Mouse (Mus musculus): ENCODE measurements around the gene Frmd4b.

The Frmd4b gene
- long read RNA-seq, experiment 1, full-length matches to known transcripts, result 3 of 12 reads
- long read RNA-seq, experiment 1, partial matches to known transcripts, result 1 of 12 reads
- long read RNA-seq, experiment 1, other reads (novel, unspliced or antisense), result 8 of 12 reads
- long read RNA-seq, experiment 2, full-length matches to known transcripts, result 1 of 8 reads
- long read RNA-seq, experiment 2, partial matches to known transcripts, result 2 of 8 reads
- long read RNA-seq, experiment 2, other reads (novel, unspliced or antisense), result 5 of 8 reads

DNA sequence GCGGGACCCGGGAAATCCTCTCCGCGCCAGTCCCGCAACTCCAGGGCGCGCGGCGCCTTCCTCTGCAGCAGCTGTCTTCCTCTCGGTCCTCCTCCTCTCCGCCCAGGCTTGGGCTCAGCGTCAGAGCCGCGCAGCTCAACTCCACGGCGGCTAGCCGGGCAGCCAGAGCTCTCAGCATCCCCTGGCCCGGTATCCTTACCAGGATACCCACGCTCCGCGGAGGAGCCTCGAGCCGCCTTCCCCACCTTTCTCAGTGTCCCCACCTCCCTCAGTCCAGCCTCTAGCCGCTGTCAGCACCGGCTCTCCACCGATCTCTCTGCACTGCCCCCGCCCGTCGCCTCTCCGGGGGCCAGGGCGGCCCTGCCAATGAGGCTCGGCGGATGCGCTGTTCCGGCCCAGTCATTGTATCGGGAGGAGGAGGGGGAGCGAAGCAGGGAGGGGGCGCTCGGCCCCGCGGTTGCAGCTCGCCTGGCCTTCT, at the start of gene Frmd4b:
TSS of gene Frmd4b (minus strand) at position 276 of the 478 bp plus-strand sequence.
- intact Hi-C loops (cut with DNase I), result loop anchor here (5.0 kb wide), 1 partner anchor 120 kb away; no protein-coding TSS in a partner anchor

DNA sequence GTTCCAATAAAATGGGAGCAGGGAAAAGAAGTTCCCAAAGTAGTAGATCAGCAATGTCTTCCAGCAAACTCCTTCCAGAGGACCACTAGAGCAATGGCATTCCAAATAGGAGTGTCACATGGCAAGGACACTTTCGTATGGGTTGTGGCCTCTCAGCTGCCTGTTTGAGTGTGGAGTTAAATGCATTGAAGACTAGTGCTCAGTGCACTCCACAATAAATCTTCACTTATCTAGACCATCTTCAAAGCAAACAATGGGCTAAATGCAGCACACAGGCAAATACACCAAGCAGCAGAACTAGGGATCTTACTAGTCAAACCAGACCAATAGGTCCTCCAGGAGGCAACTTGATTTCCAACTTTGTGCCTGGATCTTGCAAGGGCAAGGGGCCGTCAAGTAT, 49.1 kb upstream of the Frmd4b start:
- intact Hi-C loops (cut with DNase I), result no loop called here

DNA sequence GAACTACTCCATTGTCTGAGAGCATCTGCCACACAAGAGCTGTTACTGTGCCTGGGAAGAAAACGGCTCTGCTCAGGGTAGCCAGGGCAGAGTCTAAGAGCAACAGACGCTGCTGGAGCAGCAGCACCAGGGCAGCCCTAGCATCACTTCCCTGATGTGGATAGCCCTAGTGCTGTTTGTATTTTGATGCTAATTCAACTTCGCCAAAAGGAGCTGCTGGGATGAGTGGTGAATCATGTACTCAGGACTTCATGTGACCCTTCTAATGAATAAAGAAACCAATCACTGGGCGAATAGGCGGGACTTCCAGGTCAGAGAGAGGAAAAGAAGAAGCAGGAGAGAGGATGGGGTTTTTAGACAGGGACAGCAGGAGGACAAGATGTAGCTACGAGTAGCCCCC, 41.6 kb upstream of the Frmd4b start:
- intact Hi-C loops (cut with DNase I), result no loop called here

DNA sequence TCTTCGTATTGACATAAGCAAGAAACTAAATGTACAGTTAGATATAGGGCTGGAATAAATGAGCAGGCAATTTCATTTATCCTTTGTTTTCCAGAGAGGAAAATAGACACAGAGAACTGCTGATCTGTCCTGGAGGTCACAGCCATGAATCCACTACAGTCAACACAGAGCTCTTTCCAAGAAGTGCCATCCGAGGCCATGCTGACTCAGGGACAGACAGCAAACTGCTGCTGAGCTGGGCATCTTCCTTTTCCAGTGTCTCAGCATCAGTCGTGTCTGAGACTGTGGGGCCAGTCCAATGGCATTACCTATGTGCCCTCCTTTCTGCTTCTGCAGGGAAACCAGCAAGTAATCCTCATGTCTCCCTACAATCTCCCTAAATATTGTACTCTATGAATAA, 38.6 kb upstream of the Frmd4b start:
- intact Hi-C loops (cut with DNase I), result no loop called here

DNA sequence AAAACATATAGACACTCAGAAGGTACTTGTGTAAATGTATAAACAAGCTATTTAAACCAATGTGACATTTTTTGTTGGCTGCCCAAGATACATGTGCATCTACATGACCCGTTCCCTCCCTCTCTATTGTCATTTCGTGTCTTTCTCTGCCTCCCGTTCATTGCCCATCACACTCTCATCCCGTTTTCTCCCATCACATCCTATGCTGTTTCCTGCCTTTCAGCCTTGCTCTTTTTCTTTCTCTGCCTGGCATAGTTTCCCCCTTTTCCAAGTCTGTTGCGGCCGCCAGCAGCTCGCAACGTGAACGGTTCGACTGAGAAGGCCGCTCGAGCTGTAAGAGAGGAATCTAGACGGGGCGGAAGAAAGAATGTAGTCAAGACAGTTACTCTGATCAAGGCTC, 30.2 kb upstream of the Frmd4b start:
- intact Hi-C loops (cut with DNase I), result no loop called here

DNA sequence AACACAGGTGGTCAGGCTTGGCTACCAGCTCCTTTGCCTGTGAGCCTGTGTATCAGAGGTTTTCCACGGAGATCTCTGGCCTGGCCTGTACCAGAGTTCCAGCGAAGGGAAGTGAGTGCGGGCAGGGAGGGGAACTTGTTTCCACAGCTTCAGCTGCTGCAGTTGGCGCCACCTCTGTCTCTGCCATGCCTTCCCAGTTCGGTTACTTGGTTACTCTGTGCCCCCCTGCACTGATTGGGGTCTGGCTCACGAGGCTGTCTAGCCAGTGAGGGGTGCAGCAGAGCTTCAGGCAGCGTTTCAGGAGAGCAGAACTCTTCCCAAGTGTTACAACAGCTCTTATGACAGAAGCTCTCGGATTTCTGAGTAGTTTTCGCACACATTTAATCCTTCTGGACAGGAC, 6.0 kb upstream of the Frmd4b start:
- intact Hi-C loops (cut with DNase I), result loop anchor here (10.0 kb wide), 1 partner anchor 91 kb away; no protein-coding TSS in a partner anchor

DNA sequence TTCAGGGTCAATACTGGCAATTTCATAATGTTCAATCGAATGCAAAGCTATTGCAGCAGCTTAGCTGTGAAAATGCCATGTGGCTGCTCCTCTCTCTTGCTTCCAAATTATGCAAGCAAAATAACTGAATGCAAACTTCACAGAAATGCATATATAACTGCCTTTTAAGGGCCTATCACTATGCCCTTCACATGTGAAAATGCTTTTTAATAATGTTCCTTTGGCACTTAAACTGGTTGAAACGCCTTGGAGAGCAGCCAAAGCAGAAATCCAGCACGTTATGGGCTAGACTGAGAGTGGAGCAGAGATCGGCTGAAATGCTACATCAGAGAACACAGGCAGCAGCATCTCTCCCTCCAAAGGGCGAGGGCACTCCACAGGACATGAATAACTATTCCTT, 4.9 kb upstream of the Frmd4b start:
- intact Hi-C loops (cut with DNase I), result loop anchor here (10.0 kb wide), 1 partner anchor 93 kb away; no protein-coding TSS in a partner anchor

DNA sequence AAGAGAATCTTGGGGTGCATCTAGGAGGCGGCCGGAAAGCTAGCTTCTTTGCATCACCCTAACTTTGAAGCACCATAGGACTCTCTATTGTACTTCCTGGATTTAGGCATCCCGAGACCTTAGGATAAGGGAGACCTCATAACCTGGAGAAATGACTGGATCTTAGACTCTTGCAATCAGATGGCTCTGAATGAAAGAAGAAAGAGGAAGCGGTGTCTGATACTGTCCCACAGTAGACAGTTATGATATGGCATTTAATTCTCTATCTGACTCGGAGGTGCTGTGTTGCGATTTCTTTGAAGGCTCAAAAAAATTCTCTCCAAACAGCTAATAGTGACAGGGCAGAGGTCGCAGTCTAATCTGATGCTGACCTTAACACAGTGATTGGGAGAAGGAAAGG, 433 bp upstream of the Frmd4b start:
- intact Hi-C loops (cut with DNase I), result loop anchor here (5.0 kb wide), 1 partner anchor 120 kb away; no protein-coding TSS in a partner anchor

DNA sequence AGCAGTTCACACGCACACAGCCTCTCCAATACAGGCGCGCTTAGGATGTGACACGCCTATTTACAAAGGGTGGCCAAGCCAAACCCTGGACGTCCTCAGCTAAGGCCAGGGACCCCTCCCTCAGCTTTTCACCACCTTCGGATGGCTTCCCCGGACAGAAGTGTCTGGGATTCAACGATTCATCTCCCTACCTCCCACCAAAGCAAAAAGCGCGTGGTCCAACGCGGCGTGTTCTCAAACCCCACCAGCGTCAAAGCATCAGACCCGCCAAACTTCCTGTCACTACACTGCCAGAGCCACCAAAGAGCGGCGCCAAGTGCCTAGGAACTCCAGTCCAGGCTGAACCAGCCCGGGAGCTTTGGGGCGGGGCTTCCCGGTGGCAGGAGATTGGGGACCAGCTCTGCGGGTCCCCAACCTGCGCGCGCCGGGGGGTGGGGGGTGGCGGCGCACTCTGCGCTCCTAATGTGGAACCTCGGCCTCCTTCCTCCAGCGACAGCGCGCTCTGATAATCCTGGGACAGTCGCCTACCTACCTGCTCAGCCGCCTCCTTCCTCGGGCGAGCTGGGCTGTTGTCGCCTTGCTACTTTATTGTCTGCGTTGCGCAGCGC, 579 bp downstream of the Frmd4b start:
- intact Hi-C loops (cut with DNase I), result loop anchor here (5.0 kb wide), 1 partner anchor 121 kb away; no protein-coding TSS in a partner anchor

DNA sequence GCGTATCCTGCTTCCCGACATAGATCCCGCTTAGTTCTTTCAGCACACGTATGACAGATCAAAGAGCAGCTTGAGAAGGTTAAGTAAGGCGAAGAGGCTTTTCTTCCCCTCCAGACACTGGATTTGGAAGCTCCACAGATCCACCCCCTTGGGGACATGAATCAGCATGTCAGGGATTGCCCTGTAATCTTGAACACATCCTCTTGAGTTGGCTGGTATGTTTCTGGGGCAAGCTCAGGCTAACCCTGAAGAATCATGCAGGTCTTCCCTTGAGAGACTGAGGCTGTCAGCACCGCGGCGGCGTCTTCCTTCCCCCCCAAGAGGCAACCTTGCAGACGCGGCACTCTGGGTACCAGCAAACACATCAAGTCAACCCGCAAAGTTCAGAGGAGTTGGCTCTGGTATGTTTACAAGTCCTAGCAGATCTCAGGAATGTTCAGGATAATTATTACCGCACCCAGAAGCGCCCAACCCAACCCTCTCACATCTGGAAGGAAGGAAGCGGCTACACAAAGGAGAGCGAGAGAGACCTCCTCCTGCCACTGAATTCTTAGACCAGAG, 1.4 kb downstream of the Frmd4b start:
- intact Hi-C loops (cut with DNase I), result loop anchor here (5.0 kb wide), 1 partner anchor 121 kb away; no protein-coding TSS in a partner anchor

DNA sequence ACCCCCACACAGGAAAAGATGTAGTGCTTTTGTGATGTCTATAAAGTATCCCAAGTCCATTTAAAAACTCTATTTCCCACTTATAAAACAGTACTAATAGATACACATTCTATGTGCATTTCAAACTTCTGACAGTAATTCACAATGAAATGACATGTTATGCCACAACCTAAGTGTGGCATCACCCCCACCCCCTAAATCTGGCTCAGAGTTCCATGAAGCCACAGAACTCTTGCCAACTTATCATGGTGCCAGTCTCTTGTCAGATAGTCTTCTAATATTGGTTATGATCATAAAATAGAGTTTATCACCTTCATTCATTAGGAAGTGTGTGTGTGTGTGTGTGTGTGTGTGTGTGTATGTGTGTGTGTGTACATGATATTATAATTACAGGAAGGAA, 3.2 kb downstream of the Frmd4b start:
- intact Hi-C loops (cut with DNase I), result no loop called here

DNA sequence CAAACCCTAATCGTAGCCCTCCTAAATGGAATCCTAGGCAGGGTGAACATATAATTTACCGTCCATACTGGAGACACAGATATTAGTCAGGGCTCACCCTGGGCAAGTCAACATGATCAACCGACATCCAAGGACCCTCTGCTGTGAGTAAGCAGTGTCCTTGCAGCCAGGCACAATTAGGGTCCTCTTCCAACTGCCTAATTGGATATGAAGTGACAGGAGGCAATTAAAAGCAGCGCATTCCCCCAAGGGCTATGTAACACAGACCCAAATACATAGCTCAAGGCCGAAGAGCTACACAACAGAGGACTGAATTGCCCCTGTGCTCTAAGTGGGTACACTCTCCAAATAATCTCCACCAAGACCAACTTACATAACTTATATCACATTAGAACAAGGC, 4.5 kb downstream of the Frmd4b start:
- intact Hi-C loops (cut with DNase I), result no loop called here

DNA sequence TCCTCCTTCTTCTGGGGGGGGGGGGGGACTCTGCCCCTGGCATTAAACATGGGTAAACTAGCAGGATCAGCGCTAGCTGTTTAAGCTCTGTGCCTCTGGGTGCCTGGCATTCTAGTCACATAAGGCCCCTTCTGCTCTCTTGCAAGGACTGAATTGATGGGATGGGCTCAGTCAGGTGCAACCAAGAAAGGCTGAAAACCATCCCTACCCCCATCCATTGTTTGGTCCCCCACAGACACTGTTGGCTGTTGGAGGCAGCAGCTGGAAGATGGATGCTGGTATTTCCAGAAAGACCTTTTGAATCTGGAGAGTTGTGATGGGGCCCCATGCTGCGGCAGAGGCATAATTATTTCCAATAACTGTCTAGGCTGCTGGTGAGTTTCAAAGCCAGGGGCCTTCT, 7.3 kb downstream of the Frmd4b start:
- intact Hi-C loops (cut with DNase I), result no loop called here

DNA sequence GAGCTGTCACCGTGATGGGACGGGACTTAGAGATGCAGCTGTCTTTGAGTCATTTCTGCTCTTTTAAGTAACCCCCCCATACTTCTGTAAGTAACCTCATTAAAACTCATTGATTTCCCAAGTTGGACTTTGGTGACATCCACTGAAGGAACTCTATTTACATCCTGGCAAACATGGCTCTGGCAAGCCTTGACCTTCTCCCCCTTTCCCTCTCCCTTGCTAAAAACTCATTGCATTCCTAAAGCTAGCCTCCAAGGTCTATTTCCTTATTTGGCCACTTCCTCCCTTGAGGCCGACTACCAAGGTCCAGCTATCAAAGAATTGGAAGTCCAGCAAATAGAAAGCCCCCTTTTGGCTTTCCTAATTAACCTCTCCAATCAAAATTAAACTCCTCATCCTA, 9.7 kb downstream of the Frmd4b start:
- intact Hi-C loops (cut with DNase I), result no loop called here

DNA sequence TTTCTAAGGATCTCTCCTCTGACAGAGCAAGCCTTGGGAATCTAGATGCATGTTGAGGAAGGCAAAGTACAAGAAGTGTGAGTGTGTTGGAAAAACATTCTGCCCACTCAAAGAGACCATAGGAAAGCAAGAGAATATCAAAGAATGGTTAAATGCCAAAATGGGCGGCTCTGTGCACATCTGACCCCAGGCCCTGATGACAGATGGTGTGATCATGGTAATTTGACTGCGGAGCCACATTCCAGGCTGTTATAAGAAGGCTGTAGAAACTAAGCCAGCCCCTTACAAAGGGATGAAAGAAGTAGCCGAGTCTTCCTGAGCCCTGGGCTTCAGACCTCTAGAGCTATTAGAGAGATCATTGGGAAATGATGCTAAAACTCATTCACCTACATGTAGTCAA, 22.1 kb downstream of the Frmd4b start:
- intact Hi-C loops (cut with DNase I), result no loop called here

DNA sequence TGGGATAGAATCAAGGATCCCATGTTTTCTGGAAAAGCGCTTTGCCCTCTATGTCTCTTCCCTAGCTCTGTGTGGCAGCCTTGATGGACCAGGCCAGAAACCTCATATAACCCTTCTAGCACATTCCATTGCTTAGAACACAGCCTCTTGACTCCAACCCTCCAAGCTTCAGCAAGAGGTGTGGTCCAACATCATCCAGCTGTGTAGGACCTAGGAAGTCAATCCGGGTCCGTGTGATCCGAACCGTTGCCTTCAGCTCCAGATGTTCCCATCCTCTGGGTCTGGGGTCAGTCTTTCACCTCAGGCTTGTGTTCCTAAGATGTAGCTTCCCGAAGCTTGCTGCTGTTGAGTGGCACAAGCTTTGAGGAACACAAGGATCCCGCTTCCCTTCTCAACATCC, 22.8 kb downstream of the Frmd4b start:
- intact Hi-C loops (cut with DNase I), result no loop called here

DNA sequence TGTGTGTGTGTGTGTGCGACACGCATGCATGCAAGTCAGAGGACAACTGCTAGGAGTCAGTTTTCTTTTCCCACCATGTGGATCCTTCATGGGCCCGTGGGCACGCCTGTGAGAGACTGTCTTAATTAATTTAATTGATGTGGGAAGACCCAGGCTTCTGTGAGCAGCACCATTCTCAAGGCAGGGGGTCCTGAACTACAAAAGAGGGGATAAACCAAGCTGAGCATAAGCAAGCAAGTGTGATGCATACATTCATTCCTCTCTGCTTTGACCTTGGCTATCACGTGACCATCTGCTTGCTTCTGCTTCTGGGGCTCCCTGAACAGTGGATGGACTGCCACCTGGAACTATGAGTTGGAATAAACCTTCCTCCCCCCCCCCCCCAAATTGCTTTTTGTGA, 27.1 kb downstream of the Frmd4b start:
- intact Hi-C loops (cut with DNase I), result no loop called here

DNA sequence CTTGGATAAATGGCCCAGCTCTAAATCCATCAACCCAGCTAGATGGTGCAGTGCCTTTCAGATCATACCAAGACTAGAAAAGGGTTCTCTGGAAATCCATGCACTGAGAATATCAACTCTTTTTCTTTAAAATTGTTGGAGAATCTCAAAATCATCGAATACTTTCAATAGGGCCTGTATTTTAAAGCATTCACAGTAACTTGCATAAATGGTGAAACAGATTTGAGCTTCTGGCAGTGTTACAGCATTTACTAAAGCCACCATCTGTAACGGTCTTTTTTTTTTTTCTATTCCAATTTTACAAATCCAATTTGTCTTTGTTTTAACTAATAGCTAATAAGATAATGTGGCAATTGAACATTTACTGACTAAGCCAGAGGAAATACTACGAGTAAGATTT, 27.8 kb downstream of the Frmd4b start:
- intact Hi-C loops (cut with DNase I), result no loop called here

DNA sequence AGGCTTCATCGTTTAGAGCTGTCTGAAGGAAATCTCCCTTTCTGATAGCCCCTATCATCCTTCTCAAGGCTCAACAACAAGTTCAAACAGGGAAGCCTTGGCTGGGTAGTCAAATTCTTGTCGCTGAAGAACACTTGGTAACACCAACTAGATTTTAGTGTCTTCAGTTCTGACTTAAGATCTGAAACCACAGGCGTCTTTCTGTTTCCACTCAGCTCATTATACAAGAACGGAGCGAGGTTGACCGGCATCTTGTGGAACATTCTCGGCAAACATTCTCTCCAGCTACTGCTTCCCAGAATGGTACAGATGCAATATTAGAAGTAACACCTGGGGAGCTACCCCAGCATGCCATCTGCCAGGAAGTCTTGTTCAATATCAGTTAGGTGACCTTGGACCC, 28.3 kb downstream of the Frmd4b start:
- intact Hi-C loops (cut with DNase I), result no loop called here

DNA sequence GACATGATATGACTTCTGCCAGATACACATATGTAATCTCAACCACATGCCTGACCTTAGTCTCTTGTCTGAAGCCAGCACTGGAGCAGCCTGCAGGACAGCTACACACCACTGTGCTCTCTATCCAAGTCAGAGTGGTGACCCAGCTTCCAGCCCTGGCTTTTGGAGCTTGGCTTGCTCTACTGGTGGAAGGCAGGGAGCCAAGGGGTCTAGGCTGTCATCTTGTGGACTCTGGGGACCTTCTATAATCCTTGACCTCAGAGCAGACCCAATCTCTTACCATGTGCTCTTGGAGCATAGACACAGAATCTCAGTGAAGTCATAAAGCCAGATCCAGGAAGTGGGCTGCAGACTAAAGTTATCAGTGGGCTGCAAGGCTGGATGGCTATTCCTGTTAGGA, 30.7 kb downstream of the Frmd4b start:
- intact Hi-C loops (cut with DNase I), result no loop called here

DNA sequence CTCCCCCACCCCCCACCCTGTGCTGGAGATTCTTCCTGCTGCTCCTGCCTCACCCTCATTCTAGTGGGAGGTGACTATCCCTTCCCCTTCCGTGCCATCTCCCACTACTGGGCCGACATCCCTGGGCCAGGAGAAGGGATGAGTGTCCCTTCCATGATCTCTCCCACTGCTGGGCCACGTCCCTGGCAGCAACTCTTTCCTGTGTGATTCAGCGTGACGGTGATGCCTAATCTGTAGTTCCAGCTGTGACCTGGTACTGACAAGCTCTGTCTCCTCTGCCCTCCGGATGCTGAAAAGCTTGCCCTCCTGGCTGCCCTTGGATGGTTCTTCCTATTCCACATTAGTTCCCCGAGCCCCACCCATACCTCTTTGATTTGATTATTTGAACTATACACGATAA, 31.3 kb downstream of the Frmd4b start:
- intact Hi-C loops (cut with DNase I), result no loop called here

DNA sequence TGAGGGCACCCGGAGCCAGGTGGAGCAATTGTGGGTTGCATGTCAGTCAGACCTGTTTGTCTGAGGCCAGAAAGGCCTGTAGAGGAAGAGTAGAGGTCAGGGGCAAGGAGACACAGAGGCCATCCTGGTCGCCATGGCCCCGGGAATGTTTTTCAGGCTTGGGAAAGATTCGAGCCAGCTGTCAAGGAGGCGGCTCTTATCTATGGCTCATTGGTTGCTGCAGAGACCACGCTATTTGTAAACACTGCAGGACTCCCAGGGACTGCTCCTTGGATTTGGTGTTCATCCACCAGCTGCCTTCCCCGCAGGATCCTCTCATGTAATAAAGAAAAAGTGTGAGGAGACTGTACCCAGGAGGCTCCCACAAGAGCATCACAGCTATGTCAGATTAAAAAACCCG, 34.6 kb downstream of the Frmd4b start:
- intact Hi-C loops (cut with DNase I), result no loop called here

DNA sequence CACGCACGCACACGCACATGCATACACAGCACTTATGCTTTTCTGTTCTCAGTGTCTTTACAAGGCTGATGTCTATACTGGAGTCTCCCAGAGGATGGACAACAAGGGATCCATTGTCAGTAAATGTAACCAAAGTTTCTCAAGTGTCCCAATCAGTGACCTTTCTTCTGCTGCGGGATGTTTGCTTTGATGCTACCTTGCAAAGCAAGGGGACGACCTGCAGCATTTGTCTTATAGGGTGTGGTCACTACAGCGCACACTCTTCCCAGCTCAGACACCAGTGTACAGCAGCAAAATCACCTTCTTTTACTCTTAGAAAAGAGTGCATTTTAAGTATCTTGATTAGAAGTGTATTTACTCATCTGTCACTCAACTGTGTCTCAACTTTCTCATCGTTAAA, 35.4 kb downstream of the Frmd4b start:
- intact Hi-C loops (cut with DNase I), result no loop called here
